ENCODE assay signal across 24 mouse cellular contexts in the genomic region with DNA sequence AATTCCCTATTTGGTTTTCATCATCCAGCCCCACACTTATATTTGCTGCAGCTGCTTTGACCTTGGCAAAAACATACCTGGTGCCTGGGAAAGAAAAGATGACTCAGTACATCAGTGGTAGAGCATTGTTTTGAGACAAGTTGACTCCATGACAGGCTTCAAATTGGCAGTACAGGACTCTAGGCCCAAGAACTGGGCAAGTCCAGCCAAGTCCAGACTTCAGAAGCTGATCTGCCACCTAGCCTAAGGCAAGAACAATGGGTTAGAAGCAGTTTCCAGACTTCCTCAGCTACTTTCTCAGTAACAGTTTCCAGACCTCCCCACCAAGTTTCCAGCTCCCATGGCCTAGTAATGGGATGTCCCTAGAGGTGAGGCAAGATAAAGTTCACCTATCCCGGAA. TPM values are rescaled to one million over a fixed set of nuclear protein-coding genes. Genes with fewer than 3 reads are reported as not detected.
A peak's percentile ranks its signal among the peaks of the same experiment; 100 is the strongest.
DNase-seq lines count a peak whose midpoint lies in the region; ATAC-seq and TF ChIP-seq lines count a peak whose summit lies in the region.
"Had no signal": no experiment of that assay in that cellular context is flagged by ENCODE, and none has a peak within 500 bp of the region (broad histone marks: within the 10 kb centered on the region; RNA-seq: fewer than 3 reads in every experiment).

No protein-coding gene starts in this region.

- peak; percentile 54 for DNase-seq in fat pad, adult 2 months (ENCODE audit: extremely low read depth, low read depth, low spot score)
- peak; percentile 59 for DNase-seq in gonadal fat pad, adult 2 months (ENCODE audit: low read depth)
- DNase-seq in embryo, embryonic 11 days = no peak
- no peak for DNase-seq in kidney, adult 18-20 months
- DNase-seq: adrenal gland, adult 2 months; adrenal gland, adult 8-10 months; adrenal gland, postnatal 10 days; adrenal gland, postnatal 14 days; adrenal gland, postnatal 25 days; adrenal gland, postnatal 36 days; B cell, adult 2 months; cerebellum, adult 11 months; cerebellum, adult 11-12 months; cerebellum, adult 18-20 months; cerebellum, adult 2 months had no signal

- TF ChIP-seq EP300 in ES-Bruce4 (IDR thresholded peaks at IDR 0.05; ENCODE audit: insufficient read depth, low read depth, low read length) = no peak

- no peak for TF ChIP-seq POLR2A in ES-Bruce4 (IDR thresholded peaks at IDR 0.05; ENCODE audit: insufficient read depth, low read length)

- H3K9ac ChIP-seq in ES-Bruce4 (ENCODE audit: low read depth, poor library complexity, severe bottlenecking) = no peak overlapping the region

- no peaks in the 10 kb centered on the region for H3K9me3 ChIP-seq in ES-Bruce4 (replicated peaks; ENCODE audit: control insufficient read depth, insufficient read depth, low read length, poor library complexity, severe bottlenecking)
- H3K9me3 ChIP-seq: G1E had no signal

- ATAC-seq in megakaryocyte, adult 5-6 weeks (ENCODE audit: poor library complexity, severe bottlenecking) = no peak
- ATAC-seq: activated CD4-positive, CD25-positive, alpha-beta regulatory T cell, adult 4 months; CD4-positive, CD25-positive, alpha-beta regulatory T cell, adult 4 months; Patski had no signal

- no peak overlapping the region for H3K4me3 ChIP-seq in ES-Bruce4 (ENCODE audit: low read depth, low read length)

- H3K36me3 ChIP-seq in ES-Bruce4 (ENCODE audit: control insufficient read depth, insufficient read depth, low read length, poor library complexity, severe bottlenecking) = no peaks in the 10 kb centered on the region
- H3K36me3 ChIP-seq: G1E had no signal

- H3K27me3 ChIP-seq in ES-Bruce4 (ENCODE audit: control insufficient read depth, insufficient read depth, low read length, poor library complexity, severe bottlenecking) = no peaks in the 10 kb centered on the region
- H3K27me3 ChIP-seq: CH12.LX had no signal

- peak overlapping the region; percentile 51; the same call in 1 of the 2 replicates for H3K27ac ChIP-seq in ES-Bruce4 (ENCODE audit: insufficient read depth, low read length)

- no peaks in the 10 kb centered on the region for H3K4me1 ChIP-seq in ES-Bruce4 (ENCODE audit: control insufficient read depth, insufficient read depth, low read length)

- no peak for TF ChIP-seq CTCF in ES-Bruce4 (IDR thresholded peaks at IDR 0.05; ENCODE audit: low read depth, low read length)

RNA-seq across cellular contexts. Expression of a gene that starts 11.0 kb away (rescaled TPM):
- 22.0 and 24.1 TPM in 2 replicates for polyA plus RNA-seq in ES-Bruce4 (2011; ENCODE audit: insufficient read depth, insufficient read length, low read depth, missing spikeins)
- 1.7 and 2.2 TPM in 2 replicates for polyA plus RNA-seq in gonadal fat pad, adult 2 months (2012; rRNA removed)
- total RNA-seq in megakaryocyte, adult 5-6 weeks (2015) = 1.5 and 1.7 TPM in 2 replicates
- total RNA-seq in megakaryocyte, adult 5-6 weeks (2017) = 5.1 and 5.8 TPM in 2 replicates

RNA-seq across cellular contexts. Expression of a gene that starts 48.9 kb away (rescaled TPM):
- polyA plus RNA-seq in ES-Bruce4 (2011; ENCODE audit: insufficient read depth, insufficient read length, low read depth, missing spikeins) = 108 and 132 TPM in 2 replicates
- polyA plus RNA-seq in gonadal fat pad, adult 2 months (2012; rRNA removed) = 419 and 485 TPM in 2 replicates
- total RNA-seq in megakaryocyte, adult 5-6 weeks (2015) = 250 and 261 TPM in 2 replicates
- 127 and 142 TPM in 2 replicates for total RNA-seq in megakaryocyte, adult 5-6 weeks (2017)

RNA-seq across cellular contexts. Expression of a gene that starts 49.0 kb away (rescaled TPM):
- polyA plus RNA-seq in ES-Bruce4 (2011; ENCODE audit: insufficient read depth, insufficient read length, low read depth, missing spikeins) = 147 and 151 TPM in 2 replicates
- polyA plus RNA-seq in gonadal fat pad, adult 2 months (2012; rRNA removed) = 303 and 377 TPM in 2 replicates
- total RNA-seq in megakaryocyte, adult 5-6 weeks (2015) = 277 and 286 TPM in 2 replicates
- total RNA-seq in megakaryocyte, adult 5-6 weeks (2017) = 154 and 172 TPM in 2 replicates

RNA-seq across cellular contexts. Expression of a gene that starts 56.2 kb away (rescaled TPM):
- not detected in 2 replicates for polyA plus RNA-seq in ES-Bruce4 (2011; ENCODE audit: insufficient read depth, insufficient read length, low read depth, missing spikeins)
- not detected in 2 replicates for polyA plus RNA-seq in gonadal fat pad, adult 2 months (2012; rRNA removed)
- total RNA-seq in megakaryocyte, adult 5-6 weeks (2015) = not detected in 2 replicates
- total RNA-seq in megakaryocyte, adult 5-6 weeks (2017) = 0.12 and 0.33 TPM in 2 replicates
- total RNA-seq: adrenal gland, adult 18-20 months; adrenal gland, adult 2 months; adrenal gland, adult 8-10 months; adrenal gland, postnatal 10 days; adrenal gland, postnatal 14 days; adrenal gland, postnatal 25 days; adrenal gland, postnatal 36 days; G1E had no signal
- polyA plus RNA-seq: adrenal gland, adult 2 months; brain, embryonic 14.5 days; G1E had no signal

Comparison
In these comparisons a context has a peak if more than half of its experiments do, and no peak if none do; other contexts are left out.
1. DNase-seq: peak in fat pad, adult 2 months (single experiment) and gonadal fat pad, adult 2 months (single experiment); none in embryo, embryonic 11 days (single experiment) and kidney, adult 18-20 months (single experiment).